Mouse (Mus musculus) heart, postnatal 36 days (tissue): ENCODE data around the gene B3gnt3. TPM values are rescaled to one million over a fixed set of nuclear protein-coding genes. Genes with fewer than 3 reads are reported as not detected.
A peak's percentile ranks its signal among the peaks of the same experiment; 100 is the strongest.

Experiments
- DNase-seq, 2 experiments: peaks; one replicate each; pipeline ENCODE4 v3.0.0; 2021 to 2022
- intact Hi-C: fragments of 180-260 bp; cut with DNase I; formaldehyde crosslinking; loops from one replicate; pipeline ENCODE4 v1.15.1; 2025
- total RNA-seq, 2 experiments: library from RNA; stranded (reverse); gene quantifications; 2 replicates each; pipeline ENCODE4 v1.2.3; 2021

B3gnt3 gene
- total RNA-seq, 2 experiments from 2014 or later: 6.5 to 7.5 TPM

- intact Hi-C loops: loop anchor here (1.0 to 2.0 kb wide), 3 partner anchors 64 to 220 kb away; no protein-coding TSS in a partner anchor
- peak; percentile 86 to 91 for DNase-seq
These were observed 41.1 kb downstream of the B3gnt3 start for GRCm38 (mm10) chr8:71660325-71661120.

DNA sequence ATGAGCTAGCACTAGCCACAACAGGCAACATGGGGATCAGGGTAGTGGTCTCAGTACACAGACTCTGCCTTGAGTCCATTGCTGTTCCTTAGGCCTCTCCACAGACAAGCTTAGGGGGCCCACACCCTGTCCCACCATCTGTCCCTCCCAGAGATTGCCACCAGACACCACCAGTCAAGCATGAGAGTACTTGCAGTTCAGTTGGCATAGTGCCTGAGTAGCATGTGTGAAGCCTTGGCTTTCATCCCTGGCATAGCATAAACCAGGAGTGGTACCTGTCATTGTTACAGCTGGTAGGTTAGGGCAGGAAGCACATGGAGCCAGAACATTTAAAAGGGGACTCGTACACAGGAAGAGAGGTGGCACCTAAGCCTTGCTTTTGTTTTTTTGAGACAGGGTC is 41.8 kb downstream of the B3gnt3 start:
- intact Hi-C loops: loop anchor here (1.0 to 2.0 kb wide), 3 partner anchors 63 to 219 kb away; no protein-coding TSS in a partner anchor
- no peak for DNase-seq

DNA sequence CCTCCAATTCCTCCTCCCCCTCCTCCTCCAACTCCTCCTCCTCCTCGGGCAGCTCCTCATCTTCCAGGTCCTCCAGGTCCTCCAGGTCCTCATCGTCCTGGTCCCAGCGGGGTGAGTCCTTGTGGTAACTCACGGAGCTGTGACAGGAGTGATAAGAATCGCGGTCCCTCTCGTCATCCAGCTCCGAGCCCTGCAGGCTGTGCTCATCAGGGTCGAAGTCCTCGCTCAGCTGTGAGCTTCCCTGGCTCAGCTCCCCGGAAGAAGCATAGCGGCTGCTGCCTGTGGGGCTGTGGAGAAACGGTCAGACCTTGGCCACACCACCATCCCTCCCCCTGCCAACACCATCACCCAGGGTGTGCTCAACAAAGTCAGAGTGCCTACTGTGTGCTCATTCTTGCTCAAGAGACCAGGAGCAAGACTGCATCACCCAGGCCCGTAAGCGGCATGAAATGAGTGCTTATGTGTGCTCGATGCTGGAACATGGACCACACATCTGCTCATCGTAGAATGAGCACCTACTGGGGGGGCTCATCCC is 43.0 kb downstream of the B3gnt3 start:
- intact Hi-C loops: no loop called here

DNA sequence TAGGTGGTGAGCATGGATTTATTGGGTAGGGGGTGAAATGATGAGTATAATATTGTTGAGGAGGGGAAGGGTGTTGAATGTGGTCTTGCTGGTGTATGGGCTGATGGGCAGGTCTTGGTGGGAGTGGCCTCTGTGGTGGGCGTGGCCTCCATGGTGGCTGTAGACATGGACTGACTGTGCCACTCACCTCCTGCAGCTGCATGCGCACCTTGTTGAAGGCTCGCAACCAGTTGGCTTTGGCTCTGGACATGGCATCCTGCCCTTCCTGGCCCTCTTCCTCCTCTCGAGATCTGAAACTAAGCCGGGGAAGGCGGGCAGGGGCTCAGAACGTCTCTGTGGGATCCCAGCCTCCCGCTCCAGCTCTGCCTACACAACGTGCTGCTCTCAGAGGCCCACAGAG is 43.8 kb downstream of the B3gnt3 start:
- intact Hi-C loops: no loop called here
- DNase-seq: no peak

More for the DNA sequence above, 43.0 kb downstream of the B3gnt3 start:
- no peak for DNase-seq

DNA sequence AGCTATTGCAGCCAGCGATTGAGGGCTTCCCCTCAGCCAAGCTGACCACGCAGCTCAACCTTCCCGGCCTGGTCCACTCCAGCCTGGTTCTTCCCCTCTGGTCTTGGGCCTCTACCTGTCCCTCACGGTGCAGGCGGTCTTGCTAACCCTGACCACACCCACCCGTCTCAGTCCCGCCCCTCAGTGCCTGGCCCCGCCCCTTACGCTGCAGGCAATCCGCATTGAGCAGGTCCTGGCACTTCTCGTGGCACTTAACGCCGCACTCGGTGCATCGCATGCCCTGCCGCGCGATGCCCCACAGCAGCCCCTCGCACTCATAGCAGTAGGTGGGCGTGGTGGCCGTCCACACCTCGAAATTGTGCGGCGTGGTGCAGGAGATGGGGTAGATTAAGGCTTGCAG is 47.0 kb downstream of the B3gnt3 start:
- no peak for DNase-seq
- intact Hi-C loops: no loop called here

DNA sequence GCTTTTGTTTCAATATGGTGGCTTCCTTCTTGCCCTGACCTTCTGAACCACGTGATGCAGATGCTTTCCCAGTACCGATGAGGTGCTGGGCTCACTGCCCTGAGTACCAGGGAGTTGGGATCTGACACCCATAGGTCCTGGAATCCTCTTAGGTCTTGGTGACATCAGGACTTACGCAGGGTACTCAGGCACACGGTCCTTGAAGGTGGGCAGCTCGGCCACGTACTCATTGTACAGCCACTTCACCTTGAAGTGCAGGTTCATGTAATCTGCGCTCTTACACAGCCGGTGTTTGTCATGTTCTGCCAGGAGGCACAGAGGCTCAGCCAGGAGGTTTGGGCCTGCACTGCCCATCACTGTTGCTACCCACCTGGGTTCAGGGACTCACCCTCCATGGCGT is 56.1 kb downstream of the B3gnt3 start:
- no peak for DNase-seq
- intact Hi-C loops: no loop called here

Other genes starting within 250 kb of the B3gnt3 start
- 10 to 100 TPM; 26.2 to 29.9 TPM for gene Abhd8, start 238.1 kb downstream of the B3gnt3 start, total RNA-seq
- 100 to 1,000 TPM; 117 to 129 TPM for gene Mrpl34, start 236.8 kb downstream of the B3gnt3 start, total RNA-seq
- 10 to 100 TPM; 32.1 to 32.3 TPM for gene Dda1, start 232.6 kb downstream of the B3gnt3 start, total RNA-seq
- 10 to 100 TPM; 18.1 to 18.6 TPM for gene Ano8, start 215.8 kb downstream of the B3gnt3 start, total RNA-seq
- gene Gtpbp3, start 213.7 kb downstream of the B3gnt3 start, total RNA-seq: 10 to 100 TPM; 15.8 to 20.2 TPM
- gene Plvap, start 190.0 kb downstream of the B3gnt3 start, total RNA-seq: 10 to 100 TPM; 24.5 to 26.0 TPM
- gene Ccdc194, start 176.1 kb downstream of the B3gnt3 start, total RNA-seq: not detected
- gene Bst2, start 164.3 kb downstream of the B3gnt3 start, total RNA-seq: 10 to 100 TPM; 17.1 to 32.9 TPM
- 10 to 100 TPM; 27.8 to 32.9 TPM for gene Mvb12a, start 158.9 kb downstream of the B3gnt3 start, total RNA-seq
- under 1 TPM in 1 of 2 experiments, not detected in 1; 0.22 TPM for gene Tmem221, start 142.9 kb downstream of the B3gnt3 start, total RNA-seq
- gene Nxnl1, start 135.2 kb downstream of the B3gnt3 start, total RNA-seq: under 1 TPM in 1 of 2 experiments, not detected in 1; 0.19 TPM
- 100 to 1,000 TPM; 171 to 223 TPM for gene Slc27a1, start 132.9 kb downstream of the B3gnt3 start, total RNA-seq
- gene Pgls, start 109.6 kb downstream of the B3gnt3 start, total RNA-seq: 10 to 100 TPM; 64.7 to 69.7 TPM
- gene Fam129c, start 104.1 kb downstream of the B3gnt3 start, total RNA-seq: 1 to 10 TPM in 1 of 2 experiments, under 1 TPM in 1; 0.58 to 1.2 TPM
- gene Colgalt1, start 90.8 kb downstream of the B3gnt3 start, total RNA-seq: 10 to 100 TPM; 40.2 to 45.2 TPM
- under 1 TPM; 0.49 to 0.64 TPM for gene Unc13a, start 30.0 kb downstream of the B3gnt3 start, total RNA-seq
- gene Jak3, start 25.5 kb downstream of the B3gnt3 start, total RNA-seq: 1 to 10 TPM; 8.2 to 8.6 TPM
- gene Insl3, start 12.6 kb downstream of the B3gnt3 start, total RNA-seq: 1 to 10 TPM; 3.8 to 4.7 TPM
- gene Fcho1, start 23.9 kb upstream of the B3gnt3 start, total RNA-seq: 1 to 10 TPM in 1 of 2 experiments, under 1 TPM in 1; 0.56 to 1.2 TPM
- gene Zfp709, start 180.2 kb upstream of the B3gnt3 start, total RNA-seq: 1 to 10 TPM; 6.2 to 6.9 TPM
- gene Zfp882, start 206.8 kb upstream of the B3gnt3 start, total RNA-seq: 1 to 10 TPM; 2.4 to 5.5 TPM
- 10 to 100 TPM; 25.1 to 25.2 TPM for gene Zfp617, start 206.8 kb upstream of the B3gnt3 start, total RNA-seq
- 1 to 10 TPM; 7.0 TPM for gene Zfp961, start 249.2 kb upstream of the B3gnt3 start, total RNA-seq